Mouse (Mus musculus): ENCODE measurements at regions not wholly inside any gene's neighbourhood (a gene's known extent, or its start where the extent isn't known, plus 50 kb on each side); places are given as distances from the start of the nearest gene placed in this dataset.

DNA sequence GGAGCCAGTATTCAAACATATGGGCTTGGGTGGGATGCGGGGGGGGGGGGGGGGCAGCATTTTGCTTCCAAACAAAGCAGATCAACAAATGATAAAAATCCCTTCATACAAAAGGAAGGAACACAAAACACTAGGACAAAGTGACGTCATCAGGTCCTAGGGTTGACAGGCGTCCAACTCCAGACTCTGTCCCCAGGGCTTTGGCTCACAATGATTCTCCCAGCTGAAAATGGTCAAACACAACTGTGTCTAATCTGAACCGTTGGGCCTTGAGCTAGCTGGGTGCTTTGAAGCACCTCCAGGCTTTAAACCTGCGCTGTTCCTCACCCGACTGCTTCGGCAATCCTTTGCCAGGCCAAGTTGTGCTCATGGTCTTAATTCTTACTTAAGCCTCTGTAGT is 64.1 kb upstream of the Myo10 start:
- H3K4me1 ChIP-seq (replicated peaks; ENCODE audit: insufficient read depth, low read length), result no peaks in the 10 kb centered on the region
- no peak overlapping the region for H3K27ac ChIP-seq
- H3K9ac ChIP-seq (ENCODE audit: low read depth, low read length), result no peak overlapping the region
- DNase-seq (ENCODE audit: low spot score) (no peak), ATAC-seq (replicated peaks; ENCODE audit: low FRiP score, low read depth) (no peak)
- H3K4me3 ChIP-seq (replicated peaks; ENCODE audit: low read depth, low read length), result no peak overlapping the region
- H3K4me2 ChIP-seq (ENCODE audit: low read length), result no peak overlapping the region
- no peak for TF ChIP-seq CTCF (IDR thresholded peaks at IDR 0.05; ENCODE audit: low read depth)
- 81% methylated on average over 7 of the region's 7 CpGs for WGBS
- H3K36me3 ChIP-seq (ENCODE audit: insufficient read depth, low read length), result no peaks in the 10 kb centered on the region
- H3K27me3 ChIP-seq (ENCODE audit: insufficient read depth, low read length), result no peaks in the 10 kb centered on the region
- H3K9me3 ChIP-seq (replicated peaks; ENCODE audit: low read length), result no peaks in the 10 kb centered on the region

GRCm38 (mm10) chr15:25563641-25564040 is 58.7 kb upstream of the Myo10 start:
- DNase-seq (ENCODE audit: low spot score) (no peak), ATAC-seq (replicated peaks; ENCODE audit: low FRiP score, low read depth) (no peak)
- 43% methylated on average over 7 of the region's 7 CpGs for WGBS
- no peaks in the 10 kb centered on the region for H3K36me3 ChIP-seq (ENCODE audit: insufficient read depth, low read length)
- no peak overlapping the region for H3K9ac ChIP-seq (ENCODE audit: low read depth, low read length)
- no peaks in the 10 kb centered on the region for H3K27me3 ChIP-seq (ENCODE audit: insufficient read depth, low read length)
- no peaks in the 10 kb centered on the region for H3K4me1 ChIP-seq (replicated peaks; ENCODE audit: insufficient read depth, low read length)
- no peaks in the 10 kb centered on the region for H3K9me3 ChIP-seq (replicated peaks; ENCODE audit: low read length)
- TF ChIP-seq CTCF (IDR thresholded peaks at IDR 0.05; ENCODE audit: low read depth), result no peak
- no peak overlapping the region for H3K4me3 ChIP-seq (replicated peaks; ENCODE audit: low read depth, low read length)
- H3K27ac ChIP-seq, result no peak overlapping the region
- H3K4me2 ChIP-seq (ENCODE audit: low read length), result no peak overlapping the region

DNA sequence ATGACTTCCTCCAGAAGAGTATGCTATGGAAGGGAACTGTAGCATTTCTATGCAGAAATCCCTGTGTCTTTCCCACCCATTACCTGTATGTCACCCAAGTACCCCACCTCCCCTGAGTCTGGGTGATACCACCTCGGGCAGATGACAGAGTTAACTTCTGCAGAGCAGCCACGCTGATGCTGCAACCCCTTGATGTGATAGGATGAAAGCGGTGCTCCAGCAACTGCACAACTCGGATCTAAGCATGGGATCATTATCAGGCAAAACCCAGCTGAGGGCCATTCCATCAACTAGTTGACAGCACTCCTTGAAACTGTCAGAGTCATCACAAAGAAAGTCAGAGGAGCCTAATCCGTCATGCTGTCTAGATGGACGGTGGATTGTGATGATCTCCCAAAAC is 49.8 kb upstream of the Myo10 start:
- H3K9ac ChIP-seq (ENCODE audit: low read depth, low read length), result no peak overlapping the region
- no peak overlapping the region for H3K4me2 ChIP-seq (ENCODE audit: low read length)
- WGBS, result 69% methylated on average over 6 of the region's 6 CpGs
- TF ChIP-seq CTCF (IDR thresholded peaks at IDR 0.05; ENCODE audit: low read depth), result no peak
- DNase-seq (ENCODE audit: low spot score) (no peak), ATAC-seq (replicated peaks; ENCODE audit: low FRiP score, low read depth) (no peak)
- no peaks in the 10 kb centered on the region for H3K9me3 ChIP-seq (replicated peaks; ENCODE audit: low read length)
- no peaks in the 10 kb centered on the region for H3K27me3 ChIP-seq (ENCODE audit: insufficient read depth, low read length)
- no peak overlapping the region for H3K4me3 ChIP-seq (replicated peaks; ENCODE audit: low read depth, low read length)
- no peaks in the 10 kb centered on the region for H3K4me1 ChIP-seq (replicated peaks; ENCODE audit: insufficient read depth, low read length)
- H3K27ac ChIP-seq, result no peak overlapping the region
- no peaks in the 10 kb centered on the region for H3K36me3 ChIP-seq (ENCODE audit: insufficient read depth, low read length)

Measured in kidney, postnatal 0 days (tissue).